Comparison of ENCODE assay signal across 24 mouse cellular contexts in the genomic region with DNA sequence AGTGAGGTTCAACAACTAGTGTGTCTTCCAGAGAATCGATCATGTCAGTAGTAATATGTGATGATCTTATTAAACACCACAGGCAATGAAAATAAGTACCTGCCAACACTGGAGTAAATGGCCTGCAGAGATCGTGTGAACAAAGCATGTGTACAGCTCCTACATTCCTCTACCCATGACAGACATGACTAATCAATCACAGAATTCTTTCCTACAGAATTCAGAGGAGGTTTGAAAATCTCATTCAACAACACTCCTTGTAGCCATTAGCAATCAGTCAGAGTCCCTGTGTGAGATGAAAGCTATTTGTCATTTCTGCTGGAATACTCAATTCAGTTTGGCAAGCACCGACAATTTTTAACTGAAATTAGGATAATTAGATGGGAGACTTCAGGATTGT. TPM values are rescaled to one million over a fixed set of nuclear protein-coding genes. Genes with fewer than 3 reads are reported as not detected.
DNase-seq lines count a peak whose midpoint lies in the region; ATAC-seq and TF ChIP-seq lines count a peak whose summit lies in the region.
"Had no signal": no experiment of that assay in that cellular context is flagged by ENCODE, and none has a peak within 500 bp of the region (broad histone marks: within the 10 kb centered on the region; RNA-seq: fewer than 3 reads in every experiment).

No protein-coding gene starts in this region.

- TF ChIP-seq CTCF in embryonic fibroblast, embryonic 13.5 days (IDR thresholded peaks at IDR 0.05; ENCODE audit: borderline replicate concordance, insufficient read depth, low read length), result no peak

- H3K4me2 ChIP-seq in embryonic facial prominence, embryonic 13.5 days, result no peak overlapping the region
- H3K4me2 ChIP-seq in neural tube, embryonic 13.5 days, result no peak overlapping the region
- no peak overlapping the region for H3K4me2 ChIP-seq in neural tube, embryonic 15.5 days
- H3K4me2 ChIP-seq: heart, embryonic 13.5 days; hindbrain, embryonic 13.5 days had no signal

- peaks cover 56% of the 10 kb centered on the region for H3K36me3 ChIP-seq in embryonic facial prominence, embryonic 13.5 days
- peaks cover 85% of the 10 kb centered on the region for H3K36me3 ChIP-seq in embryonic facial prominence, embryonic 10.5 days (replicated peaks)
- 0 out of 2 replicates have a peak, but pooled peaks cover 3% of the 10 kb centered on the region for H3K36me3 ChIP-seq in neural tube, embryonic 13.5 days
- H3K36me3 ChIP-seq in neural tube, embryonic 15.5 days, result no peaks in the 10 kb centered on the region
- H3K36me3 ChIP-seq: hindbrain, embryonic 13.5 days had no signal

- TF ChIP-seq POLR2A in embryonic fibroblast, embryonic 13.5 days (IDR thresholded peaks at IDR 0.05; ENCODE audit: low read depth, low read length), result no peak

- ATAC-seq in embryonic facial prominence, embryonic 13.5 days (ENCODE audit: insufficient number of reproducible peaks, insufficient read depth, low FRiP score, low TSS enrichment, low read depth), result no peak
- ATAC-seq in neural tube, embryonic 13.5 days (ENCODE audit: low read depth), result no peak
- ATAC-seq in neural tube, embryonic 15.5 days (ENCODE audit: low FRiP score), result no peak
- ATAC-seq: forebrain, embryonic 14.5 days; forebrain, postnatal 0 days; hindbrain, embryonic 16.5 days; intestine, embryonic 16.5 days had no signal

- no peaks in the 10 kb centered on the region for H3K9me3 ChIP-seq in embryonic facial prominence, embryonic 13.5 days
- no peaks in the 10 kb centered on the region for H3K9me3 ChIP-seq in embryonic facial prominence, embryonic 10.5 days
- H3K9me3 ChIP-seq in neural tube, embryonic 13.5 days, result no peaks in the 10 kb centered on the region
- no peaks in the 10 kb centered on the region for H3K9me3 ChIP-seq in neural tube, embryonic 15.5 days (replicated peaks)
- H3K9me3 ChIP-seq: G1E; heart, embryonic 10.5 days; heart, embryonic 13.5 days; hindbrain, embryonic 10.5 days; hindbrain, embryonic 13.5 days had no signal

- 54% methylated on average over 3 of the region's 3 CpGs for WGBS in embryonic facial prominence, embryonic 13.5 days
- 75% methylated on average over 3 of the region's 3 CpGs for WGBS in embryonic facial prominence, embryonic 10.5 days
- WGBS in neural tube, embryonic 13.5 days, result 69% methylated on average over 3 of the region's 3 CpGs
- WGBS in neural tube, embryonic 15.5 days, result 68% methylated on average over 3 of the region's 3 CpGs

- 0 out of 2 replicates have a peak overlapping the region, but pooled peaks have one; percentile 13 for H3K27ac ChIP-seq in embryonic facial prominence, embryonic 13.5 days
- no peak overlapping the region for H3K27ac ChIP-seq in embryonic facial prominence, embryonic 10.5 days (replicated peaks)
- 0 out of 2 replicates have a peak overlapping the region, but pooled peaks have one; percentile 16 for H3K27ac ChIP-seq in neural tube, embryonic 13.5 days (replicated peaks)
- no peak overlapping the region for H3K27ac ChIP-seq in neural tube, embryonic 15.5 days (replicated peaks)
- H3K27ac ChIP-seq in embryonic fibroblast, embryonic 13.5 days (ENCODE audit: insufficient read depth, low read length), result peak overlapping the region; percentile 77
- H3K27ac ChIP-seq: heart, adult 2 months; heart, embryonic 10.5 days; hindbrain, embryonic 10.5 days; hindbrain, embryonic 13.5 days had no signal

- no peaks in the 10 kb centered on the region for H3K27me3 ChIP-seq in embryonic facial prominence, embryonic 13.5 days
- H3K27me3 ChIP-seq in embryonic facial prominence, embryonic 10.5 days (replicated peaks; ENCODE audit: low read depth, poor library complexity, severe bottlenecking), result no peaks in the 10 kb centered on the region
- no peaks in the 10 kb centered on the region for H3K27me3 ChIP-seq in neural tube, embryonic 13.5 days
- H3K27me3 ChIP-seq in neural tube, embryonic 15.5 days (replicated peaks), result no peaks in the 10 kb centered on the region
- H3K27me3 ChIP-seq: heart, embryonic 13.5 days; hindbrain, embryonic 13.5 days had no signal

- no peak overlapping the region for H3K4me3 ChIP-seq in embryonic facial prominence, embryonic 13.5 days
- H3K4me3 ChIP-seq in embryonic facial prominence, embryonic 10.5 days, result no peak overlapping the region
- H3K4me3 ChIP-seq in neural tube, embryonic 13.5 days, result no peak overlapping the region
- H3K4me3 ChIP-seq in neural tube, embryonic 15.5 days (replicated peaks), result no peak overlapping the region
- H3K4me3 ChIP-seq in embryonic fibroblast, embryonic 13.5 days (ENCODE audit: insufficient read depth, low read length), result no peak overlapping the region
- H3K4me3 ChIP-seq: heart, adult 2 months; heart, embryonic 10.5 days; heart, embryonic 13.5 days; hindbrain, embryonic 10.5 days; hindbrain, embryonic 13.5 days had no signal

- no peak overlapping the region for H3K9ac ChIP-seq in embryonic facial prominence, embryonic 13.5 days
- H3K9ac ChIP-seq in neural tube, embryonic 13.5 days, result no peak overlapping the region
- H3K9ac ChIP-seq in neural tube, embryonic 15.5 days (replicated peaks), result no peak overlapping the region
- H3K9ac ChIP-seq: forebrain, postnatal 0 days; hindbrain, embryonic 13.5 days had no signal

- DNase-seq in embryonic facial prominence, embryonic 10.5 days (ENCODE audit: low spot score), result no peak
- DNase-seq in right cerebral cortex, postnatal 4 days, result no peak
- DNase-seq: adrenal gland, postnatal 10 days; adrenal gland, postnatal 36 days; B cell, adult 2 months; cerebellum, adult 18-20 months; cerebellum, adult 9-10 months; cerebellum, postnatal 14 days; forebrain, postnatal 0 days; gastrocnemius, postnatal 25 days; heart, adult 2 months; kidney, adult 18-20 months had no signal

- H3K4me1 ChIP-seq in embryonic facial prominence, embryonic 13.5 days, result peaks cover 74% of the 10 kb centered on the region
- peaks cover 51% of the 10 kb centered on the region for H3K4me1 ChIP-seq in embryonic facial prominence, embryonic 10.5 days
- peaks cover 68% of the 10 kb centered on the region for H3K4me1 ChIP-seq in neural tube, embryonic 13.5 days (replicated peaks)
- peaks cover 62% of the 10 kb centered on the region for H3K4me1 ChIP-seq in neural tube, embryonic 15.5 days
- peaks cover 33% of the 10 kb centered on the region for H3K4me1 ChIP-seq in embryonic fibroblast, embryonic 13.5 days (ENCODE audit: control insufficient read depth, insufficient read depth, low read length)

RNA-seq across cellular contexts. Expression of a gene that starts 7.9 kb away (rescaled TPM):
- 683 and 792 TPM in 2 replicates for polyA plus RNA-seq in embryonic facial prominence, embryonic 13.5 days (2015; fragmentation: Nextera tagmentation; extraction: Ambion mirVana)
- polyA plus RNA-seq in embryonic facial prominence, embryonic 10.5 days (2016; fragmentation: Nextera tagmentation; extraction: Ambion mirVana), result 192 and 210 TPM in 2 replicates
- 156 and 165 TPM in 2 replicates for polyA plus RNA-seq in neural tube, embryonic 13.5 days (2015; fragmentation: Nextera tagmentation; extraction: Ambion mirVana)
- 123 and 145 TPM in 2 replicates for polyA plus RNA-seq in neural tube, embryonic 15.5 days (2015; fragmentation: Nextera tagmentation; extraction: Ambion mirVana)
- 1,166 and 1,394 TPM in 2 replicates for polyA plus RNA-seq in embryonic fibroblast, embryonic 13.5 days (2011; ENCODE audit: insufficient read length, low read depth, missing spikeins)

Comparison
In these comparisons a context has a peak if more than half of its experiments do, and no peak if none do; other contexts are left out.
1. H3K27ac ChIP-seq: peak in embryonic facial prominence, embryonic 13.5 days (single experiment), neural tube, embryonic 13.5 days (single experiment) and embryonic fibroblast, embryonic 13.5 days (single experiment); none in embryonic facial prominence, embryonic 10.5 days (single experiment) and neural tube, embryonic 15.5 days (single experiment).